Mouse (Mus musculus) small intestine, adult 2 months (tissue): ENCODE measurements around the gene Gkn2.

ENCODE experiments used
- CTCF ChIP-seq: fragments of 200-500 bp; IDR thresholded peaks from 2 replicates; pipeline ENCODE4 v1.5.1; 2012; ENCODE audit warnings: low read depth, mild to moderate bottlenecking, control low read depth, inconsistent platforms, low read length, moderate library complexity, mixed read lengths; ENCODE audit not compliant: insufficient replicate concordance, insufficient read length; ENCODE audit errors: extremely low read depth
- POLR2A ChIP-seq: fragments of 200-500 bp; IDR thresholded peaks from 2 replicates; pipeline ENCODE4 v1.6.1; 2012; ENCODE audit warnings: low read depth, mild to moderate bottlenecking, control low read depth, inconsistent platforms, low read length, moderate library complexity

DNA sequence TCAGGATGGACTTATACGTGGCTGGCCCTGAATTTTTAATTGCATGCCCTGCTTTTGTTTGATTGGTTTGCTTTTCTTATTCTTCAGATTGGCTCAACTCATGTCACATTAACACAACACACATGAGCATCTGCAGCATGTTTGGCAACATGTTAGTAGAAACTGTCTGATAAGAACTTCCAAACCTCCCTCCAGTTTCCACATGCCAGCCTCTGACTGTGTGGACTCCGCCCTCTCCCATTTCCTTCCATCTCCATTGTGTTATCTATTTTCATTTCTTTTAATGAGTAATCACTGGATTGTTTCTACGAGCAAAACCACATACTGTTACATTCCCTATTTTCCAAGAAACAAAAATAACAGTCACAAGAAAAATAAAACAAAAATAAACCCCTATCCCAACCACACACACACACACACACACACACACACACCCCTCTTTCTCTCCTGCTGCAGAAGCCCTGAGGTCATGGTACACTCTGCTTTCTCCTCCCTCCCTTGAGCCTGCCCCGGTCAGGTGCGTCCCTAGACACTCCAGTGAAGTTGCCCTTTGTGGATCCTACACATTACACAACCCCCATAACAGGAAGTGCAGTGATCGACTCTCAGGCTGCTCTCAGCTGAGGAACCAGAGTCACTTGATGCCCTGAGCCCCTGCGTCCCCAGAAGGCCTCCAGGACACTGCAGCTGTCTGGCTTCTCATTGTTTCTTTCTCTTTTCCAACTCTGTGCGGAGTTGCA, 20.5 kb downstream of the Gkn2 start:
- TF ChIP-seq CTCF (no peak), POLR2A (no peak)
